Mouse (Mus musculus): ENCODE measurements around the gene Ptprd. TPM values are rescaled to one million over a fixed set of nuclear protein-coding genes. Genes with fewer than 3 reads are reported as not detected.
A peak's percentile ranks its signal among the peaks of the same experiment; 100 is the strongest.
"Not testable (repeated sequence)": the region's sequence is repeated elsewhere in the genome, so short reads cannot be mapped to it uniquely, and the experiment has no call there.

The Ptprd gene
- total RNA-seq, 2 experiments from 2014 or later, result 8.9 to 9.2 TPM

DNA sequence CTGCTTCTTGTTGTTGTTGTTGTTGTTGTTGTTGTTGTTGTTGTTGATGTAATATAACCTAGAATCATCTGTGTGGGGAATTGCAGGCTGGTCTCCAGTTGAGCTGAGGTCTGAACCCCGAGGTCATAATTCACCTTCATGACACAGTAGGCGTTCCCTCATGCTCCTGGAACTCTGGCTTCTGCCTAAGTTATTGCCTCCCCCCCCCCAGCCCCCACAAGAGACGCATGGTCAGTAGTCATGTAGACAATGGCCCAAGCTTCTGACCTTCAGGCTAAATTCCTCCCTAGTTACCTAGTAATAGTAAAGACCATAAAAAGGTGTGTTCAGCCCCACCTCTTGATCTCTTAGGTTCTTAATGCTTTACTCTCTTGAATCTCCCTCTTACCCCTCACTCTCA is 1784.7 kb downstream of the Ptprd start:
- DNase-seq (ENCODE audit: low spot score); intact Hi-C loops (cut with DNase I): not testable (repeated sequence)

DNA sequence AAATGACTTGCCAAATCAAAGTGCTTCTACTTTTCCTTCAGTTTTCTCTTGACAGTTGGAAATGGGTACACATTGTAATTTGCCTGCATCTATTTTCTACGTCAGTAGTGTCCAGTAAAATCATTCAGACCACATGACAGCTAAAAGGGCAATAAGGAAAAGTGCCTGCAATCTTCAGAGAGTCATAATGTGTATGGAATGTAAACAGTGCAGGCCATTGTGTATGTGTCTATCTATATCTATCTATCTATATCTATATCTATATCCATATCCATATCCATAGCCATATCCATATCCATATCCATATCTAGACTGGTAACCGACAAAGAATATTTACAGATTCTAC is 1786.6 kb downstream of the Ptprd start:
- intact Hi-C loops (cut with DNase I), result no loop called here
- no peak for DNase-seq (ENCODE audit: low spot score)

DNA sequence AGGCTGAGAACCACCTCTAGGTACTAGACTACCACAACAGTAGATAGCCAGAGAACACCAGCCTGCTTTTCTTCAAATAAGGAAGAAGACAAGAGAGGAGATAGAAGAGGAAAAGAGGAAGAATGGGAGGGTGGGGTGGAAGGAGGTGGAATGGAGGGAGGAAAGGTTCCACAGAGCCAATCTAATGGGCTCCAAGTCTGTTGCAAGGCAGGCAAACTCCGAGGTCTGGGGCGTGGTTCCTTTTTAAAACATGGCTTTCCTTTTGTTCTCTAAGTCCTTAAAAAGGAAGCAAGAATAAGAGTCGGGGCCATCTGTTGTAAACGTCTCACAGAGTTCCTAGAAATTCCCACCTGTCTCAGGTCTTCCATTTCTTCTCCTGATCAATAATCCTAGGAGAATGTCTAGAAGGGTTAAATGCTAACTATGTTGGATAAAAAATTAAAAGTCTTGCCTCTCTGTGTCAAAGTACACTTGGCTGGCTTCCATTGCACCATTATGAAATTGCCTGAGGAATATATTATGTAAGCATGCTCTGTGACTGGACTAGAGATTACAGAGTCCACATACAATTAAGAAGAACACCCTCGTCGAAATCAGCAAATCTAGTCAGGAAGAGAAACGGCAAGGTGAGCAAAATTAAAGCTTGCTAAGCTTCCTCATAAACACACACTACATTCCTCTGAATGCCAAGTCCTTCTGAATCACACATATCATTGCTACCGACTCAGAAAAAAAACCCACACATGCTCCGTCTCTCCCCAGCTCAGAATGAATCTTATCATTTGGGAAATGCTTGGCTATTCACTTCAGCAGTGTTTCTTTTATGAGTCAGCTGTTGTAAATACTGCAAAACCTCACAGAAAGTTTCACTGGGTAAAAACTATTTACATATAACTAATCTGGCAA is 1787.2 kb downstream of the Ptprd start:
- intact Hi-C loops (cut with DNase I), result no loop called here
- no peak for DNase-seq (ENCODE audit: low spot score)

DNA sequence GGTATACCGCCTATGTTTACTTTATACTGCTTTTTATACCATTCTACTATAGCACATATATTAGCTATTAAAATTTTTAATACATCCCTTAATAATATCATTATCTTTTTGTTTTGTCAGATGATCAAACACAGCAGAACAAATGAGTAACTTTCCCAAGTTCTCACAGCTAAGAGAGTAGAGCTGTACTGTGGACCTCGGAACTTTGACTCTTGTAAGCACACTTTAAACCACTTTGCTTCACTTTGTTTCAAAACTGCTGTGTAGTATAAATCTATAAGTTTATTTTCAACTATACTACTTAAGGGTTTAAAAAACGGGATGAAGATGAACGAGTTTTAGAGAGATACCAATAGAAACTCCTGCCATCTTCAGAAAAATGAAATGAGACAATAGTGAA is 1789.6 kb downstream of the Ptprd start:
- no peak for DNase-seq (ENCODE audit: low spot score)
- intact Hi-C loops (cut with DNase I), result no loop called here

DNA sequence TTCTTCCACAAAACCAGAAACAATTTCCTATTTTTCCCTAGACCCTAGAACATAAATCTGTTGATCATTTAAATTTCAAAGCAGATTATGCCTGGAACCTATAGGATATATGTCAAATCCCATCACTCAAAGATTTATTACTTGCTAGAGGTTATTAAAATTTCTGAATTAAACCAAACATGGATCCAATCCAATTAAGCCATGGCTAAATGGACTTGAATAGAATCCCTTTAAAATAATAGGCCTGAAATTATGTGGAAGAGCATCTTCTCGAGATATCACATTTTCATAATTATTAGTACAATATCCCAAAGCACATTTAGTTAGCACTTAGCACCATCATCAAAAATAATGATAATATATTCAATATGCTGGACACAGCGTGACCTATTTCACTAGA is 1792.1 kb downstream of the Ptprd start:
- intact Hi-C loops (cut with DNase I), result no loop called here
- no peak for DNase-seq (ENCODE audit: low spot score)

DNA sequence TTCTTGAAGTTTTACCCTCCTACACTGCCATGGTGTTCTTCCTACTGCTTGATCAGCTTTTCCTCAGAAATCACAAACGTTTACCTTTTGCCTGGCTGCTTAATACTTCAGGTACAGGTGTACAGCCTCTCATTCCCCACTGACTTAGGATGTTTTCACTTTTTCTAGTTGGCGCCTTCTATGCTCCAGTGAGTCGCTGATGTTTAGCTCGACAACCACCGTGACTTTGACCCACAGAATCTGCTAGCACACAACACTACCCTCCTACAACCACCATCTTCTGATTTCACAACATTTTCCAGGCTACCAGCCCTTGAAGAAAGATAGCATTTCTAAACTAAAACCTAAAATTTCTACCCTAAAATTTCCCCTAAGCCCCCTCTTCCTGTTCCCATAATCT is 1794.1 kb downstream of the Ptprd start:
- intact Hi-C loops (cut with DNase I), result no loop called here
- no peak for DNase-seq (ENCODE audit: low spot score)

DNA sequence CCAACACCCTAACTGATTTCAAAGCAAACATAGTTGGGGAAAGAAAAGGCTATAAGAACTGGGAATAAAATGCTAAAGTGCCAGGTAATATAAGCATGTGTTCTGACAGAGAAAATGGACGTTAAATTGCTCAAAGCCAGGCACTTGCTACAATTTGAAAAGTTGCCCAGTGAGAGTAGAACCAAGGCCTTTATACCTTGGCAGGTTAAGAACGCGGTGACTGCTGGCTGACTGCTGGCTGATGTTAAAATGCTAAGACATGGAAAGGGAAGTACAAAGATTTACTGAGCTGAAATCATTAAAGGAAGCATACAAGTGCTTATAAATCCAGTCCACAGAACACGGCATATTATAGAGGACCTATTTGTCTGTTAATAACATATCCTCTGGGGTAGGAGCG is 1796.1 kb downstream of the Ptprd start:
- intact Hi-C loops (cut with DNase I), result no loop called here
- no peak for DNase-seq (ENCODE audit: low spot score)

DNA sequence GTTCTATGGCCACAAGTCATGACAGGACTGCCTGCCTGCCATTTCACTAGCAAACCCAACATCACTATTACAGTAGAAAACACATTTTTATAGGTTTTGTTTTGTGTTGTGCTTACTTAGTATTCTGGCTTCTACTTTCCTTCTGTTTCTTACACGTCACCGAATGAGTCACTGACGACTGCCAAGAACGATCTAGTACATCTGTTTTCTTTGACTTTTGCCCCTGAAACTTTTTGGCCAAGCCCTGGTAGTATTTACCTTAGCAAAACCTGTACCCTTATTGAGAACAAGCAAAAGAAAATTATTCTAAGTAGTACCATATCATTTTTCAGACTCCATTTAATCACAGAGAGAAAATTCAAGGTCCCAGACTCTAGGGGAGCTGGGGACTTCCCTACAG is 1797.2 kb downstream of the Ptprd start:
- intact Hi-C loops (cut with DNase I), result no loop called here
- DNase-seq (ENCODE audit: low spot score), result no peak

DNA sequence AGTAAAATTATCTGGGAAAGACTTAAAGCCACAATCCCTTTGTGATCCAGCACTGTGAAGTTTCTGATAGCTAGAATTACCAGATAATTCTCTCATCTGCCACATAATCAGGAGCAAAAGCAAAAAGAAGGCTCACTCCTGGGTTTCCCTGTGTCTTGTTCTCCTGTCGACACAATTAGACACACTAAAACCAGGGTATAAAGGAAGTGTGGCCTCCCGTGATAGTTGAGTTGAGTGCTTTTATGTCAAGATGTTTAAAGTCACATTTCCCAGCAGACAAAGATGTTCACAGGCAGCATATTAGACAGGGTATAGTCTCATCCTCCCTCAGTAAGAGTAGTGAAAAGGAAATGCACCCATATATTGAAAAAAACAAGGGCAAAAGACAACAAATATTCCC is 1801.7 kb downstream of the Ptprd start:
- no peak for DNase-seq (ENCODE audit: low spot score)
- intact Hi-C loops (cut with DNase I), result no loop called here

DNA sequence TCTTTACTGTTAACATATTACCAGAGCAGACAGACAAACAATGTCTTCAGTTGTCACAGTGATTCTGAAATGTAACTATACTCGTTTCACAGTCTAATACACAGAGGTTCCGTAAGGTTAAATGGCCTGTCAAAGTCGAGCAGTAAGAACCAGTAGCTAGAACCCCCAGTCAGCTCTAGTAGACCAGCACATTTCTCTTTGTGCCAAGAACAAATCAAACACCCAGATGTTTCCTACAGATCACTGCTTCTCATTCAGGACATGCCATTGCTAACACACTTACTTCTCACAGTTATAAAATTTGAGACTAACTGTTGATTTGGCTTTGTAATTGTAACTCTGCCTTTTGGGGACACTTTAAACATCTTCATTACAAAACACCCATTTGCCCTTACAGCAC is 1802.6 kb downstream of the Ptprd start:
- no peak for DNase-seq (ENCODE audit: low spot score)
- intact Hi-C loops (cut with DNase I), result no loop called here

DNA sequence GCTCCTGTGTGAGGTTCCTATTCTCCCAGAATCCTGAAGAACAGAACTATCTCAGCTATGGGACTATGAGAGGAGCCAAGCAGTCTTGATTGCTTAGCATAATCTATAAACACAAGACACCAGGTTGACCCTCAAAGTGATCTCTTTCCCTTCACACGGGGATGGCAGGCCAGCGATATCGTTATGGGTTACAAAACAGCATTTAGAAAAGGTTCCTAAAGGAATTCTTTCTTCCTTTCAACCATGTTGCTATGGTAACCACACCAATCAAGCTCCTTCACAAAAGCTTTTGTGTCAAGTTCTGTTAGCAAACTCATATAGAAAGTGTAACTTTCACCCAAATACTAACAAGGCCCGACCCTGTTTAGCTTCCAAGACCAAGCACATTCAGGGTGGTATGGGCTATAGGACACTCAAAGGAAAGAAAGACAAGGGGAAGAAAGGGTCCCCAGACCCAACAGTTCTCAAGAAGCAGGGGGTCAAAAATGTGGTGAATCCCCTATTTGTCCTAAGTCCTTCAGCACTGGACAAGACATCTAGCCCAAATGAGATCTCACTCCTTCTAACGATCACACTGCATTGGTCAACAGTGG is 1805.8 kb downstream of the Ptprd start:
- intact Hi-C loops (cut with DNase I), result no loop called here
- no peak for DNase-seq (ENCODE audit: low spot score)

DNA sequence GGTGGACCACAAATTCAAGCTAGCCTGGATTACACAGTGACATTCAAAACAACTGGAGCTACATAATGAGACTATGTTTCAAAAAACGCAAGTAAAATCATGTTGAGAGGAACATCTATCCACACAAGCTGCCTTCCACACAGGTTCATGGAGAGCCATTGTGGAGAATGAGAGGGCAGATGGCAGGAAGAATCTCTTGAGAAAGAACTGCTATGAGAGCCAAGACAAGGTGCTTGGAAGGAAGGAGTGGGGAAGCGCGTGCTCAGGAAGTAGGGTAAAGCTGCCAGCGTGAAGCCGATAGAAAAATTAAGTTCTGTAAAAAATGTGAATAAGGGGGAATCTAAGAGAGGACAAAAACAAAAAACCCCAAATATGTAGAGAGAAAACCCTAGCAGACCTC is 1808.5 kb downstream of the Ptprd start:
- no peak for DNase-seq (ENCODE audit: low spot score)
- intact Hi-C loops (cut with DNase I), result no loop called here

DNA sequence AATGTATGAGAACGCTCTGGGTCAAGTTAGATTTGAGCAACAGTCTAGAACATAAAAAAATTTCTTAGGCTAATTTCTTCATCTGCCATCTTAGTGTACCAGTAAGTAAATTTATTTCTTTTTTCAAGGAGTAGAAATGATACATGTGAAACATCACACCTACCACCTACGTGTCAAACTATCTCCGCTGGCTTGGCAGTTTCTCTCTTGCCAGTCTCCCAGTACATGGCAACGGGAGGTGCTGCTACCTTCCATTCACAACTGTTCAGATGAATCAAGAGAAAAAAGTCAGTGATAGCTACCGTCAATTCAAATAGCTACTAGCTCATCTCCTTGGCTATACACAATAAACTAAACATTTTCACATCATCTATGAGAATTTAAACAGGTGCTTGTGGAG is 1823.9 kb downstream of the Ptprd start:
- DNase-seq (ENCODE audit: low spot score), result no peak
- intact Hi-C loops (cut with DNase I), result no loop called here

DNA sequence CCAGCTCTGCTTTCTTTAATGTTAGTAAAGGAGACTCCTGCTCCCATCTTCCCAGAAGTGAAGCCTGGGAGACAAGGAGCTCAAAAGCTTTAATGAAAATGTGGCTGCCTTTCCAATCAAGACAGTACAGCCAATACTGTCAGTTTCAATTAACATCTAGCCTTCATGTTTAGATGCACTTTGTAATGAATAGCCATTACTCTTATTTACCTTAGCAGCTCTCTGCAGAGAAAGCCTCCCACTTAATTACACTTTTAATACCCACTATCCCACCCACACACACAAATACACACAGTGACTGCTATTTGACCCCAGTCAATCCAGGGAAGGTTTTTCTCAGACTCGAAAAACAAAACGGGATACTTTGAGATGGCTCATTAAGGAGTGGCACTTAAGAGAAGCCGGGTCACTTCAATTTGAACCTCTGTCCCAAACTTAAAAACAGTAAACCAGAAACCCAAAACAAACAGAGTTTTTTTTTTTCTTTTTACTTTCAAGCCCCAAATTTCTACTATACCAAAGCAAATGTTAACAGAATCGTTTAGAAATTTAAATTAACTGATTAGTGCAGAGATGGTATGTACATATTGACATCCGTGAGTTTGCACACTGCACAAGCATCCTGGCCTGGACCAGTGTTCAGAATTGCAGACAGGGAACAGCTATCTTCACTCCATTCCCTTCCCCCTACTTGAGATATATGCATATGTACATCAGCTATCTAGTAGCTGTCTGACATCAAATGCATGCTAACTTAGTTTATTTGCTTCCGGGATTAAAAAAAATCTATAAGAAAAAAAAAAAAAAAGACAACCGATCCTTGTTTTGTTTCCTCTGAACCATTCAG is 1824.6 kb downstream of the Ptprd start:
- DNase-seq (ENCODE audit: low spot score), result no peak

DNA sequence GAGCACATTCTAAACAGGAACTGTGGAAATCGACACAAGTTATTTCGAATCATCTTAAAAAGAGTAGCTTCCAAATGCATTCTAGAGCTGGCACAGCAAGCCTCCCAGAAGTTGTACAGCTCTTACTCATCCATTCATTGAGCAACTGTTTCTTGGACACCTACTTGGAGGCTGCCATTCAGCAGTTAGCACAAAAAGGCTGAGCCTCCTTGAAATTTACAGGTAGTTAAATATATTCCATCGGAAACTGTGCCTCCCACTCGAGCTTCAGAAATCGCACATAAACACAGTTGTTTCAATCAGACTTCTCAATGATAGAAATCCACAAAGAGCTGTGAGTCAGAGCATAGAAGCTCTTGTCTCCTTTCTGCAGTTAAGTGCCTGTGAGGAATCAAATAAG is 1825.9 kb downstream of the Ptprd start:
- intact Hi-C loops (cut with DNase I), result no loop called here
- no peak for DNase-seq (ENCODE audit: low spot score)

More for the DNA sequence above, 1824.6 kb downstream of the Ptprd start:
- intact Hi-C loops (cut with DNase I), result no loop called here

DNA sequence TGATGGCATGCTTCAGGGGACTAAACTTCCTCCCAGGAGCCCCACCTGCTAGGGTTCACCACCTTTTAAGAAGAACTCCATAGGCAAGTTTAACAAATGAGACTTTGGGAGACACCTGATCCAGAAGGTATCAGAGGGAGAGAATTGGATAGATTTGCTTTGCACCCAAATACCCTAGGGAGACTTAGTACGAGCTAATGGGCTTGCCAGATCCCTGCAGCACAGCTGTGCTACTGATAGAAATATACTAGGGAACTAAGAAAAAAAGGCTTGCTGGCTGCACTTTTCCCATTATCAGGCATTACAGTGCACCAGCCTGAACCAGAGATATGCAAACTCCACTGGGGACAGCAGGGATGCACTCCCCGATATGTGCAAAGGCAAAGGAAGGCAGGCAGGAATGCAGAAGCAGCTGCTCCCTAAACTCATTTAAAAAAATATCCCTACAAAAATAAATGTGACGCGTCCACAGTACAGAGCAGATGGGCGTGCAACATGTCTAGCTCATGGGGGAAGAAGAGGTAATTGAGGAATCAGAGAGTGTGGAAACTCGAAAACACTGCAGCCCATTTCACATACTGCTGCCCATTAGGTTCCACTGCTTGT is 1831.3 kb downstream of the Ptprd start:
- intact Hi-C loops (cut with DNase I), result no loop called here
- DNase-seq (ENCODE audit: low spot score), result no peak

DNA sequence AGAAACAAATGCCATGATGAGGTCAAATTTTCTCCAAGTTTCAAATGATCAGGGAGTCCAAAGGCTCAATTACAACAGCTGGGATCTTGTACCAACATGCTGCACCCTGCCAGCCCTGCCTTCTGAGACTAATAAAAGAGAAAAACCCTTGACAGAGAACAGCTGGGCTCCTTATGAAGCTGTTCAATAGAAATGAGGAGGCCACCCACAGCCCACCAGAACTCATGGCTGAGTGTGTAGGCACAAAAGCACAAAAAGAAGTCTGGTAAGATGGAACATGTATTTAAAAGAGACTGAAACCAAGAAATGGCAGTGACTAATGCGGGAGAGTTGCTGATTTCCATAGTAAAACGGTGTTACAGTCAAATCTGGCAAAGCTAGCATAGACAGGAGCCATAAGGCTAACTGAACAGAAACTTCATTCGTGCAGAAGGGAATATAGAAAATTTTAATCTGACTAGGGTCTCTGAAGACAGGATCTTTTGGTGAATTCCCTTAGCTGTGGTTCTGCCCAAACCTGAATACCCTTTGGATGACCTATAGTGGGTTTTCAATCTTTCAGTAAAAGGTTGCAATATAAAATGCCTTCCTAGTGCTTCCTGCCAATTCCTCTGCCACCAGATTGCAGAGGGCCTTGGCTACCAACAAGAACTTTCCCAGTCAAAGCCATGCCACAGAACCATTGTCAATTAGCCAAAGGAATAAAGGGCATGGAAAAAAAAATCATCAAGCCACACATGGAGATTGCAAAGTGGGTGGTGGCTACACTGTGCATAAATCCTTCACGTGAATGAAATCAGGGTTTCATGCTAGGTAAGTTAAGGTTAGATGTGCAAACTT is 1841.5 kb downstream of the Ptprd start:
- DNase-seq (ENCODE audit: low spot score), result peak; percentile 1
- intact Hi-C loops (cut with DNase I), result no loop called here

DNA sequence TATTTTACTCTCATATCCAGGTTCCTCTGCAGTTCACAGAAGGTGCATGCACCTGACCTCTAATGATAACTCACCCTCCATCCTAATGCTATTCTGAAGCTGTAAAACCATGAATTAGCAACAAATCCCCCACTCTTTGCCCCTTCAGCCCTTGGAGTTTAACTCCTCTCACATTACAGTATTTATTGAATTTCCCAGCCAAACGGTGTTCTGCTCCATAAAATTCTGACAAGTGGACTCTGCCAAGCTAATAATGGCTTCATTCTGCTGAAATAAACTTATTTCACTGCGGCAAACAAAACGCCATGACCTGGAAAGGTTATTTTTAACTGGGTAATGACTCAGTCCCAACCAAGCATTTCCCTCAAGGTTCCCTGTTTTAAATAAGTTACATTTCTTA is 1842.7 kb downstream of the Ptprd start:
- intact Hi-C loops (cut with DNase I), result loop anchor here (5.0 kb wide), 1 partner anchor 78 kb away; no protein-coding TSS in a partner anchor

DNA sequence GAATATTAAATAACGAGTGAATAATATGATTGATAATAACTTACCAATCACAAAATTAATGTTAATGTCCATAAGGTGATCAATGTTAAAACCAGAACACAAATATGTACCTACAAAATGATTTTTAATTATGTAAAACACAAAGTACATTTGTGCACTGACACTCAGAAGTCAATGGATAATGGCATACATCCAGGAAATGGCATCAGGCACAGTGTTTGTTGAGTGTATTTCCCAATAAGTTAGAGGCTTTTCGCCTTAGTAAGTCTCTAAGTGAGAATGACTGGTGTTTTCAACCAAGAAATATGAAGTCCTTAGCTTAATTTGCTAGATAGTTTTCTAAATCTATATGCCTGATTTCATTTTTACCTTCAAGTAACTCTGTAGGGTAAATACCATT is 1843.5 kb downstream of the Ptprd start:
- intact Hi-C loops (cut with DNase I), result loop anchor here (5.0 kb wide), 1 partner anchor 79 kb away; no protein-coding TSS in a partner anchor
- no peak for DNase-seq (ENCODE audit: low spot score)

More for the DNA sequence above, 1842.7 kb downstream of the Ptprd start:
- no peak for DNase-seq (ENCODE audit: low spot score)
